Mouse (Mus musculus) intestine, embryonic 14.5 days (tissue): ENCODE data around the gene Col26a1. TPM values are rescaled to one million over a fixed set of nuclear protein-coding genes. Genes with fewer than 3 reads are reported as not detected.

ENCODE experiments used
- ATAC-seq: fragments of 200-750 bp; cut with Nextera tagmentation; replicated peaks from 2 replicates; pipeline ENCODE4 v1.8.0; 2017; ENCODE audit warnings: low read depth, moderate number of reproducible peaks, moderate TSS enrichment, moderate library complexity; ENCODE audit not compliant: low FRiP score, low TSS enrichment
- DNase-seq: peaks from one replicate; pipeline ENCODE4 v3.0.0-alpha.2; 2018; ENCODE audit warnings: low spot score
- H3K27ac ChIP-seq: fragments of 300-500 bp; sonication (generic); 2 replicates; pipeline ENCODE4 v1.5.1; 2014; ENCODE audit warnings: low read depth, mild to moderate bottlenecking, control low read depth
- H3K27me3 ChIP-seq: fragments of 300-500 bp; sonication (generic); replicated peaks from 2 replicates; pipeline ENCODE4 v1.6.1; 2014; ENCODE audit warnings: low read length, control low read depth; ENCODE audit not compliant: control insufficient read depth, insufficient read depth
- H3K36me3 ChIP-seq: fragments of 300-500 bp; sonication (generic); 2 replicates; pipeline ENCODE4 v1.6.1; 2014; ENCODE audit warnings: low read length, control low read depth; ENCODE audit not compliant: control insufficient read depth, insufficient read depth
- H3K4me1 ChIP-seq: fragments of 300-500 bp; sonication (generic); replicated peaks from 2 replicates; pipeline ENCODE4 v1.6.1; 2014; ENCODE audit warnings: low read length, control low read depth, mixed read lengths; ENCODE audit not compliant: control insufficient read depth, insufficient read depth
- H3K4me2 ChIP-seq: fragments of 300-500 bp; sonication (generic); 2 replicates; pipeline ENCODE4 v1.6.1; 2014; ENCODE audit warnings: low read length
- H3K4me3 ChIP-seq: fragments of 300-500 bp; sonication (generic); 2 replicates; pipeline ENCODE4 v1.5.1; 2014; ENCODE audit warnings: low read depth, low read length, control low read depth, mixed read lengths
- H3K9ac ChIP-seq: fragments of 300-500 bp; sonication (generic); 2 replicates; pipeline ENCODE4 v1.6.1; 2014; ENCODE audit warnings: mild to moderate bottlenecking, low read length
- H3K9me3 ChIP-seq: fragments of 300-500 bp; sonication (generic); 2 replicates; pipeline ENCODE4 v1.6.1; 2016; ENCODE audit warnings: low read length, control low read depth; ENCODE audit not compliant: control insufficient read depth
- WGBS: fragments of 180-500 bp; shearing (Covaris S2); extraction: QIAGEN DNeasy Blood & Tissue Kit; methylation state at CpG from one replicate; pipeline ENCODE4 v1.1.7; 2014; 5-methylcytosine and 5-hydroxymethylcytosine counted together
- polyA plus RNA-seq: library from polyadenylated mRNA; unstranded; fragments of >200 nt; fragmentation: Nextera tagmentation; extraction: Ambion mirVana; gene quantifications from 2 replicates; pipeline ENCODE4 v1.2.1, GENCODE M21; 2014

Gene Col26a1
- polyA plus RNA-seq, 1 experiment from 2014 or later, result 10.4 TPM

DNA sequence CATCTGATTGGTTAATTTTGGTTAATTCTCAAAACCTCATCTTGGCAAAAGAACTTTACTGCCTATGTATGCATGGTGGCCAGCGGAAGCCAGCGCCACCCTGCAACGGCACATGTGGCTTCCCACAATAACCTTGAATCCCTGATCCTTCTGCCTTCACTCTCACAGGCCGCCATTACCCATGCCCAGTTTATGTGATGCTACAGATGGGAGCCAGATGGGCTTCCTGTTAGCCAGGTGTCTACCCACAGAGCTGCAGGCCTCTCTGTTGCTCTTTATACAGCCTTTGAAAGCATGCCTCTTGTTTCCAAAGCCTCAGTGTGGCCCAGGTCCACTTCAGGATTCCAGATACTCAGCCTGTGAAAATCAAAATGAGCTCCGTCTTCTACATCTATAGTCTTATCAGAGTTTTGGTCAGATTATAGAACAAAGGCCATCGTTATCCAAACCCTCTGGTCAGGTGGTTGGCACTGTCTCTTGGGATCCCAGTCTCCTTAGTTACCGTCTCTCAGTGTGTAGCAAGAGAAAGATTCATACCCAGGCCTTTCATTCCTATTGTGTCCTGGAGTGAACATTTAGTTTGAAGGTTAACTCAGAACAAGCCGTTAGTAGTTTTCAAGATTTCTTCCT is 34.7 kb upstream of the Col26a1 start:
- H3K27me3 ChIP-seq, result no peaks in the 10 kb centered on the region
- no peaks in the 10 kb centered on the region for H3K9me3 ChIP-seq
- no peak for DNase-seq
- ATAC-seq, result no peak
- no peaks in the 10 kb centered on the region; the same call in 1 of the 2 replicates for H3K4me1 ChIP-seq
- H3K9ac ChIP-seq, result no peak overlapping the region
- 96% methylated on average over 8 of the region's 8 CpGs for whole genome bisulfite sequencing
- H3K4me2 ChIP-seq, result no peak overlapping the region
- no peak overlapping the region for H3K4me3 ChIP-seq
- no peak overlapping the region for H3K27ac ChIP-seq
- H3K36me3 ChIP-seq, result peaks cover 10% of the 10 kb centered on the region

DNA sequence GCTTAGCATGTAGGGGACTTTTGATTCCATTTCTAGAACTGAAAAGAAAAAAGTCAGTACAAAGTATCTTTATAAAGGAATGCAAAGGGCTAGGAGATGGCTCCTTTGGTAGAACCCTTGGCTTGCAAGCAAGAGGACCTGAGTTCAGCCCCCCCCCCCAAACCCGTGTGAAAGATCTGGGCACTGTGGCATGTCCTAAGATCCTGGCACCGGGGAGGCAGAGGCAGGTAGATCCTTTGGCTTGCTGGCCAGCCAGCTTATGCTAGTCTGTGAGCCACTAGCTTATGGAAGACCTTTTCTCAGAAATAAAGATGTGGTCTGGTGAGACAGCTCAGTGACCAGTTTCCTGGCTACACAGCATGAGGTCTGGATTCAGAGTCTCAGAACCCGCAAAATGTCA is 31.2 kb upstream of the Col26a1 start:
- no peak for ATAC-seq

DNA sequence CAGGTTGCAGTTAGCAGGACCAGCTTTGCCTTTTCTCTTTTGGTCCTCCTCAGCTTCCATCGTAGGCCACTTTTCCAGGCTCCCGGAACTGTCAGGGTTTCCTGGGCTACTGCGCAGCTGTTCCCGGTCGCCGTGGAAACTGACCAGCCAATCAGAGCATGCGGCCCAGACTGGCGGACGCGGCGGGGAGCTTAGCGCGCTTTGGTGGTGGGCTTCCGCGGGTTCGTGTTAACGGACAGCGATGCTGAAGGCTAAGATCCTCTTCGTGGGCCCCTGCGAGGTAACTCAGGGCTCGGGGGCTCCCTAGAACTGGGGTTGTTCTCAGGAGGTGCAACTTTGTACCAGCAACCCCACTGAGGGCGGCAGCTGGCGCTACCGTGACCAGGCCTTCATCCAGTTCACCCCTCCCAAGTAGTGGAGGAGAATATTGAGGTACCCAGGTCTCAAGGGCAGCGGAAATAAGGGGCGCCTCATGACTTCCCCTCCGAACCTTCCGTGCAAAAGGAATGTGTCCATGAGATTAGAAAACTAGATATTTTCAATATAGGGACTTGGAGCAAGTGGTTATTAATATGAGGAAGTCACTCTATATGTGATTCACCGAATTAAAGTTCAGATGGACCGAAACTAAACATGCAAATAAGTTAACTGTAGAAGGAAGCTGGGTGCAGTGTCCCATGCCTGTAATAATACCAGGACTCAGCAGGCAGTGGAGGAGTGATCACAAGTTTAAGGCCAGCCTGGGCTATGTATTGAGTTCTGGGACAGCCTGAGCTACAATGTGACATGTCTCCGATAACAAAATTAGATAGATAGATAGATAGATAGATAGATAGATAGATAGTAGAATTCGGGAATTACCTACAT is 25.2 kb upstream of the Col26a1 start, which contains the start of gene Ift22:
Gene Ift22 (plus strand): TSS at position 160 of the 867 bp plus-strand sequence.
- H3K27me3 ChIP-seq, result no peaks in the 10 kb centered on the region
- 10% methylated on average over 32 of the region's 32 CpGs for WGBS
- H3K9ac ChIP-seq, result peak within 1 kb of the TSS; percentile 59
- H3K4me1 ChIP-seq, result peaks cover 5% of the 10 kb centered on the region; the same call in 1 of the 2 replicates
- peak within 1 kb of the TSS; percentile 72 for H3K4me3 ChIP-seq
- no peak within 1 kb of the TSS for H3K27ac ChIP-seq
- H3K4me2 ChIP-seq, result peak within 1 kb of the TSS; percentile 72
- DNase-seq, result peak; percentile 95
- no peaks in the 10 kb centered on the region for H3K9me3 ChIP-seq
- H3K36me3 ChIP-seq, result peaks cover 22% of the 10 kb centered on the region
- peak; percentile 91 for ATAC-seq

More for the DNA sequence above, 31.2 kb upstream of the Col26a1 start:
- no peaks in the 10 kb centered on the region for H3K4me1 ChIP-seq
- no peak overlapping the region for H3K9ac ChIP-seq
- peaks cover 27% of the 10 kb centered on the region for H3K36me3 ChIP-seq
- DNase-seq, result no peak
- no peak overlapping the region for H3K27ac ChIP-seq
- H3K4me2 ChIP-seq, result no peak overlapping the region
- H3K9me3 ChIP-seq, result no peaks in the 10 kb centered on the region
- WGBS, result 89% methylated on average over 3 of the region's 3 CpGs
- no peaks in the 10 kb centered on the region for H3K27me3 ChIP-seq
- no peak overlapping the region for H3K4me3 ChIP-seq

DNA sequence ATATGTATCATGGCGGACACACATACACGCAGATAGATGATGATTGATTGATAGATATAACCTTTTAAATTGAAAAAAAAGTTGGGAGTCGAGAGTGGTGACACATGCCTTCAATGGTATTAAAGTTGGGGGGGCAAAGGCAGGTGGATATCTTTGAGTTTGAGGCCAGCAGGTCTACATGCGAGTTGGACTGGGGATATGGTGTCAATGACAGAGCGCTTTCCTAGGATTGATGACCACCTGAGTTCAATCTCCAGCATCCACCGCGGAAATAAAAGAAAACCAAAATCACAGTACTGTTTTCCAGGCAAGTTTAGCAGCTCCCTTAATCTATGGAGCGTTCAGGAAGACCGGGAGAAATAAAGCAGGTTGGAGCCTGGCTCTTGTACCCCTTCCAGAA is 24.6 kb upstream of the Col26a1 start:
- H3K9ac ChIP-seq, result peak overlapping the region; percentile 16; the same call in 1 of the 2 replicates
- H3K4me1 ChIP-seq, result peaks cover 5% of the 10 kb centered on the region; the same call in 1 of the 2 replicates
- H3K4me2 ChIP-seq, result peak overlapping the region; percentile 72
- no peak overlapping the region for H3K27ac ChIP-seq
- no peaks in the 10 kb centered on the region for H3K9me3 ChIP-seq
- peak overlapping the region; percentile 72 for H3K4me3 ChIP-seq
- WGBS, result 40% methylated on average over 9 of the region's 9 CpGs
- no peak for DNase-seq
- ATAC-seq, result peak; percentile 44; the same call in 1 of the 2 replicates
- H3K36me3 ChIP-seq, result peaks cover 16% of the 10 kb centered on the region
- no peaks in the 10 kb centered on the region for H3K27me3 ChIP-seq

DNA sequence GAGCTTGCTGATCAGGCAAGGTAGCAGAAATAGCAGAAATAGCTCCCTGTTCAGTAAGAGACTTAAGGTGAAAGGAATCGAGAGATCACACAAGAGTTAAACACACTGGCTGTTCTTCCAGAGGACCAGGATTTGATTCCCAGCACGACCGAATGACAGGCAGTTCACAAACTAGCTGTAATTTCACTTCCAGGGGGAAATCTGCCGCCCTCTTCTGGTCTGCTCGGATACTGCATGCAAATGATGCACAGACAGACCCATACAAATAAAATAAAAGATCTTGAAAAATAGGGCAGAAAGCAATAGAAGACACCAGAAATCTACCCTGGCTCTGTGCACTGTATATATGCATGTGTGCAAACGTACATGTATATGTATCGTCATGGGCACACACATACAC is 22.6 kb upstream of the Col26a1 start:
- no peak for DNase-seq
- H3K9me3 ChIP-seq, result no peaks in the 10 kb centered on the region
- no peaks in the 10 kb centered on the region for H3K36me3 ChIP-seq
- no peak overlapping the region for H3K27ac ChIP-seq
- H3K4me2 ChIP-seq, result no peak overlapping the region
- H3K9ac ChIP-seq, result no peak overlapping the region
- no peak overlapping the region for H3K4me3 ChIP-seq
- no peak for ATAC-seq
- H3K4me1 ChIP-seq, result peaks cover 5% of the 10 kb centered on the region; the same call in 1 of the 2 replicates
- no peaks in the 10 kb centered on the region for H3K27me3 ChIP-seq
- 54% methylated on average over 7 of the region's 7 CpGs for WGBS

DNA sequence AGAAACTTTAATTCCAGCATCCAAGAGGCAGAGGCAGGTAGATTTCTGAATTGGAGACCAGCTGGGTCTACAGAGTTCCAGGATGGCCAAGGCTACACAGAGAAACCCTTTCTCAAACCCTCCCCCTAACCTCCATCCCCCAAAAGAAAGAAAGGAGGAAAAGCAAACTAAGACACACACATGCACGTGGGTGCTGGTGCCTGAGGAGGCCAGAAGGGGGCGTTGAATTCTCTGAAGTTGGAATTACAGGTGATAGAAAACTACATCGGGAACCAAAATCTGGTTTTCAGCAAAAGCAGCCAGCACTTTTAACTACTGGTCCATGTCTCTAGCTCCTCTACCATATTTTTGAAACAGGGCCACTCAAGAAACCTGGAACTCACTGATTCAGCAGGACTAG is 21.6 kb upstream of the Col26a1 start:
- Histone ChIP-seq H3K36me3 (no peaks in the 10 kb centered on the region), H3K4me2 (no peak overlapping the region), H3K4me1 (peaks cover 5% of the 10 kb centered on the region; the same call in 1 of the 2 replicates), H3K9me3 (no peaks in the 10 kb centered on the region), H3K27ac (no peak overlapping the region), H3K9ac (no peak overlapping the region), H3K27me3 (no peaks in the 10 kb centered on the region), H3K4me3 (no peak overlapping the region)
- ATAC-seq (no peak), DNase-seq (no peak)
- 60% methylated on average over 3 of the region's 3 CpGs for WGBS

DNA sequence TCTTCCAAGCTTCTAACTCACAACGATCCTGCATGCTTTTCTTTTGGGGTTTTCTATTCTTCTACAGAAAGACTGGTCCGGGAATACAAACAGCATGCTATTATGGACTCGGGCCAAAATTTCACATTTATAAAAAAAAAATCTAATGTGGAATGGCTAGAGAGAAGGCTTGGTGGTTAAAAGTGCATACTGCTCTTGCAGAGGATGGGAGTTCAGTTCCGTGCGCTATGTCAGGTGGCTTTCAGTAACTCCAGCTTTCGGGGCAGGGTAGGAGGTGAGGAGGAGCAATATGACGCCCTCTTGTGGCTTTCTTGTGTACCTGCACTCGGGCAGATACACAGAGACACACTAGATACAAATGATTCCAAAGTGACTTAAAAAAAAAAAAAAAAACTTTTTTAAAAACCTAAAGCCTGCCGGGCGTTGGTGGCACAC is 12.5 kb upstream of the Col26a1 start:
- Histone ChIP-seq H3K4me3 (no peak overlapping the region), H3K9ac (no peak overlapping the region), H3K4me2 (peak overlapping the region; percentile 33), H3K36me3 (no peaks in the 10 kb centered on the region), H3K27me3 (no peaks in the 10 kb centered on the region), H3K4me1 (no peaks in the 10 kb centered on the region), H3K9me3 (no peaks in the 10 kb centered on the region), H3K27ac (no peak overlapping the region)
- no peak for ATAC-seq
- WGBS, result 53% methylated on average over 10 of the region's 10 CpGs
- no peak for DNase-seq

DNA sequence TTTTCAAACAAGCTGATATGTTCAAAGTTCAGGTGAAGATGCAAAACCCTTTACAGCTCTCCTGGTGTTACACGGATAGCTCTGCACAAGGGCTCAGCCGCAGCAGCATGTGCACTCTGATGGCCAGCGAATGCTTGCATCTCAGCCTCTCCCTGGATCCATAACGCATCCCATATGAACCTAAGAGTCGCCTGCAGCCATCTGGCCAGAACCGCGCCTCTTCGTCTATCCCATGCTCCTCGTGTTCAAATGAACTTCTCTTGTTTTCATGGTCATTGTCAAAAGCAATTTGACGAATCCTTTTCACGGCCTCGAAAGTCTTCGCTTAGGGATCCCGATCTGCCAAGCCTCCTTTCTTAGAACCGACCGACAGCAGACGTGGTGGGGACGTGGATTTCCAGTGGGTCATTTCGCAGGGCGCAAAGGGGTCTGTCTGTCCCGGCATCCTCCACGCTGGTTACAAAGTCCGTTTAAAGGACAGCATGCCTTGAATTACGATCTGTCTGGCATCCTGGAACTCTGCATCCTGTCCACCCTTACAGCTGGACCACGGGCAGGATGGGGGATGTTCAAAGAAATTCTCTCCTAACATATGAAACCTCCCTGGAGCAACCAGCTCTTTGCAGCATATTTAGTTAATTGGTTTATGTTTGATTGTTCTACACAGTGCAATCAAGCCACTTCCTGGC is 12.0 kb upstream of the Col26a1 start:
- ATAC-seq (no peak), DNase-seq (no peak)
- H3K9ac ChIP-seq, result no peak overlapping the region
- H3K4me2 ChIP-seq, result peak overlapping the region; percentile 33
- H3K4me3 ChIP-seq, result no peak overlapping the region
- H3K36me3 ChIP-seq, result no peaks in the 10 kb centered on the region
- 45% methylated on average over 25 of the region's 25 CpGs for WGBS
- no peaks in the 10 kb centered on the region for H3K4me1 ChIP-seq
- no peak overlapping the region for H3K27ac ChIP-seq
- no peaks in the 10 kb centered on the region for H3K27me3 ChIP-seq
- no peaks in the 10 kb centered on the region for H3K9me3 ChIP-seq
